Mouse (Mus musculus) lung, embryonic 14.5 days (tissue): Measurements from ENCODE around the gene 2010003K11Rik. TPM values are rescaled to one million over a fixed set of nuclear protein-coding genes. Genes with fewer than 3 reads are reported as not detected.
A peak's percentile ranks its signal among the peaks of the same experiment; 100 is the strongest.

Experiments used
- ATAC-seq: fragments of 200-750 bp; cut with Nextera tagmentation; 2 replicates; pipeline ENCODE4 v1.8.0; 2017; ENCODE audit warnings: mild to moderate bottlenecking, moderate TSS enrichment, moderate library complexity; ENCODE audit not compliant: insufficient read depth
- DNase-seq: peaks from one replicate; pipeline ENCODE4 v3.0.0-alpha.2; 2015
- H3K27ac ChIP-seq: fragments of 300-500 bp; sonication (generic); 2 replicates; pipeline ENCODE4 v1.5.1; 2014; ENCODE audit warnings: low read depth, mild to moderate bottlenecking, moderate library complexity
- H3K27me3 ChIP-seq: fragments of 300-500 bp; sonication (generic); 2 replicates; pipeline ENCODE4 v1.6.1; 2014; ENCODE audit warnings: low read length, control low read depth; ENCODE audit not compliant: insufficient read depth
- H3K36me3 ChIP-seq: fragments of 300-500 bp; sonication (generic); 2 replicates; pipeline ENCODE4 v1.6.1; 2014; ENCODE audit warnings: control low read depth; ENCODE audit not compliant: insufficient read depth
- H3K4me1 ChIP-seq: fragments of 300-500 bp; sonication (generic); 2 replicates; pipeline ENCODE4 v1.6.1; 2014; ENCODE audit warnings: antibody characterized with exemption, control low read depth; ENCODE audit not compliant: insufficient read depth
- H3K4me2 ChIP-seq: fragments of 300-500 bp; sonication (generic); 2 replicates; pipeline ENCODE4 v1.6.1; 2014; ENCODE audit warnings: mild to moderate bottlenecking
- H3K4me3 ChIP-seq: fragments of 300-500 bp; sonication (generic); 2 replicates; pipeline ENCODE4 v1.5.1; 2014; ENCODE audit warnings: low read depth, low read length
- H3K9ac ChIP-seq: fragments of 300-500 bp; sonication (generic); 2 replicates; pipeline ENCODE4 v1.6.1; 2014
- H3K9me3 ChIP-seq: fragments of 300-500 bp; sonication (generic); 2 replicates; pipeline ENCODE4 v1.6.1; 2016; ENCODE audit warnings: low read depth, low read length, control low read depth
- CTCF ChIP-seq: IDR thresholded peaks from 2 replicates; pipeline ENCODE4 v1.5.1; 2016; ENCODE audit warnings: antibody characterized with exemption, low read depth
- WGBS: fragments of 180-500 bp; shearing (Covaris S2); extraction: QIAGEN DNeasy Blood & Tissue Kit; methylation state at CpG from one replicate; pipeline ENCODE4 v1.1.7; 2014; 5-methylcytosine and 5-hydroxymethylcytosine counted together
- polyA plus RNA-seq: library from polyadenylated mRNA; unstranded; fragments of >200 nt; fragmentation: Nextera tagmentation; extraction: Ambion mirVana; gene quantifications from 2 replicates; pipeline ENCODE4 v1.2.1, GENCODE M21; 2014

Gene 2010003K11Rik
- polyA plus RNA-seq, 1 experiment from 2014 or later, result not detected

GRCm38 (mm10) chr19:4536606-4537005 lies 38.2 kb upstream of the 2010003K11Rik start:
- no peak for TF ChIP-seq CTCF
- WGBS, result 60% methylated on average over 3 of the region's 3 CpGs
- DNase-seq (no peak), ATAC-seq (no peak)
- no peaks in the 10 kb centered on the region for H3K9me3 ChIP-seq
- no peaks in the 10 kb centered on the region for H3K4me1 ChIP-seq
- H3K4me3 ChIP-seq, result no peak overlapping the region
- no peak overlapping the region for H3K4me2 ChIP-seq
- H3K27me3 ChIP-seq, result no peaks in the 10 kb centered on the region
- H3K9ac ChIP-seq, result no peak overlapping the region
- no peaks in the 10 kb centered on the region for H3K36me3 ChIP-seq
- H3K27ac ChIP-seq, result no peak overlapping the region

GRCm38 (mm10) chr19:4535922-4536321 lies 37.5 kb upstream of the 2010003K11Rik start:
- DNase-seq (no peak), ATAC-seq (no peak)
- no peak overlapping the region for H3K9ac ChIP-seq
- H3K27ac ChIP-seq, result no peak overlapping the region
- H3K27me3 ChIP-seq, result no peaks in the 10 kb centered on the region
- no peak overlapping the region for H3K4me3 ChIP-seq
- TF ChIP-seq CTCF, result no peak
- no peaks in the 10 kb centered on the region for H3K36me3 ChIP-seq
- no peak overlapping the region for H3K4me2 ChIP-seq
- H3K4me1 ChIP-seq, result no peaks in the 10 kb centered on the region
- no peaks in the 10 kb centered on the region for H3K9me3 ChIP-seq

GRCm38 (mm10) chr19:4534646-4535045 lies 36.3 kb upstream of the 2010003K11Rik start:
- DNase-seq, result no peak
- WGBS, result 83% methylated on average over 2 of the region's 2 CpGs
- H3K36me3 ChIP-seq, result no peaks in the 10 kb centered on the region

GRCm38 (mm10) chr19:4521426-4522050 lies 23.2 kb upstream of the 2010003K11Rik start:
- DNase-seq (no peak), ATAC-seq (no peak)
- no peaks in the 10 kb centered on the region for H3K4me1 ChIP-seq
- H3K9me3 ChIP-seq, result no peaks in the 10 kb centered on the region
- H3K9ac ChIP-seq, result no peak overlapping the region
- H3K4me3 ChIP-seq, result no peak overlapping the region
- H3K27me3 ChIP-seq, result no peaks in the 10 kb centered on the region
- TF ChIP-seq CTCF, result no peak
- H3K27ac ChIP-seq, result no peak overlapping the region
- 88% methylated on average over 3 of the region's 3 CpGs for WGBS
- no peak overlapping the region for H3K4me2 ChIP-seq
- no peaks in the 10 kb centered on the region for H3K36me3 ChIP-seq

More at GRCm38 (mm10) chr19:4534646-4535045, 36.3 kb upstream of the 2010003K11Rik start:
- Histone ChIP-seq H3K4me3 (no peak overlapping the region), H3K27ac (no peak overlapping the region), H3K9me3 (no peaks in the 10 kb centered on the region), H3K9ac (no peak overlapping the region), H3K4me2 (no peak overlapping the region), H3K4me1 (no peaks in the 10 kb centered on the region), H3K27me3 (no peaks in the 10 kb centered on the region)
- no peak for ATAC-seq
- no peak for TF ChIP-seq CTCF

GRCm38 (mm10) chr19:4517483-4517882 lies 19.1 kb upstream of the 2010003K11Rik start:
- Histone ChIP-seq H3K9me3 (no peaks in the 10 kb centered on the region), H3K9ac (no peak overlapping the region), H3K27ac (no peak overlapping the region), H3K4me2 (no peak overlapping the region), H3K36me3 (no peaks in the 10 kb centered on the region), H3K27me3 (no peaks in the 10 kb centered on the region), H3K4me3 (no peak overlapping the region), H3K4me1 (peaks cover 3% of the 10 kb centered on the region; the same call in 1 of the 2 replicates)
- 72% methylated on average over 1 of the region's 1 CpGs for WGBS
- no peak for TF ChIP-seq CTCF
- DNase-seq (no peak), ATAC-seq (no peak)

GRCm38 (mm10) chr19:4516288-4516687 lies 17.9 kb upstream of the 2010003K11Rik start:
- H3K36me3 ChIP-seq, result no peaks in the 10 kb centered on the region
- peaks cover 3% of the 10 kb centered on the region; the same call in 1 of the 2 replicates for H3K4me1 ChIP-seq
- TF ChIP-seq CTCF, result no peak
- DNase-seq, result no peak
- H3K9ac ChIP-seq, result no peak overlapping the region
- H3K27me3 ChIP-seq, result no peaks in the 10 kb centered on the region
- no peaks in the 10 kb centered on the region for H3K9me3 ChIP-seq
- H3K4me3 ChIP-seq, result no peak overlapping the region
- no peak for ATAC-seq
- H3K4me2 ChIP-seq, result no peak overlapping the region
- H3K27ac ChIP-seq, result no peak overlapping the region
- 67% methylated on average over 2 of the region's 2 CpGs for WGBS

- ATAC-seq, result peak; percentile 52
- Histone ChIP-seq H3K27me3 (no peaks in the 10 kb centered on the region), H3K36me3 (no peaks in the 10 kb centered on the region), H3K4me2 (no peak overlapping the region), H3K9me3 (no peaks in the 10 kb centered on the region), H3K4me1 (peaks cover 3% of the 10 kb centered on the region; the same call in 1 of the 2 replicates), H3K9ac (no peak overlapping the region), H3K4me3 (no peak overlapping the region), H3K27ac (no peak overlapping the region)
- no peak for TF ChIP-seq CTCF
- 39% methylated on average over 2 of the region's 2 CpGs for WGBS
- DNase-seq, result peak; percentile 74
Measured at GRCm38 (mm10) chr19:4515746-4516145, 17.4 kb upstream of the 2010003K11Rik start.
